Mouse (Mus musculus): ENCODE data around the gene Gfra4.

GRCm38 (mm10) chr2:131025230-131025629 is 17.7 kb downstream of the Gfra4 start:
- TF ChIP-seq TAL1 (IDR thresholded peaks at IDR 0.05; ENCODE audit: low read length) = no peak
- no peak for TF ChIP-seq GATA1 (IDR thresholded peaks at IDR 0.05; ENCODE audit: low read length)

All from erythroblast, embryonic 14.5 days (primary cell).